Mouse (Mus musculus) midbrain, postnatal 0 days (tissue): Measurements from ENCODE around the gene Cdh13. TPM values are rescaled to one million over a fixed set of nuclear protein-coding genes. Genes with fewer than 3 reads are reported as not detected.

ENCODE experiments used
- ATAC-seq: fragments of 200-750 bp; cut with Nextera tagmentation; 2 replicates; pipeline ENCODE4 v1.8.0; 2017; ENCODE audit warnings: moderate number of reproducible peaks, mild to moderate bottlenecking, moderate TSS enrichment, moderate library complexity; ENCODE audit not compliant: low FRiP score
- DNase-seq: peaks from one replicate; pipeline ENCODE4 v3.0.0-alpha.2; 2015; ENCODE audit warnings: low spot score
- H3K27ac ChIP-seq: fragments of 300-500 bp; sonication (generic); 2 replicates; pipeline ENCODE4 v1.5.1; 2014; ENCODE audit warnings: low read depth, mild to moderate bottlenecking, low read length, mixed read lengths
- H3K27me3 ChIP-seq: fragments of 300-500 bp; sonication (generic); 2 replicates; pipeline ENCODE4 v1.6.1; 2014; ENCODE audit warnings: low read length, control low read depth, mixed read lengths; ENCODE audit not compliant: insufficient read depth
- H3K36me3 ChIP-seq: fragments of 300-500 bp; sonication (generic); 2 replicates; pipeline ENCODE4 v1.6.1; 2014; ENCODE audit warnings: low read length, control low read depth, mixed read lengths; ENCODE audit not compliant: insufficient read depth
- H3K4me1 ChIP-seq: fragments of 300-500 bp; sonication (generic); 2 replicates; pipeline ENCODE4 v1.6.1; 2014; ENCODE audit warnings: mild to moderate bottlenecking, control low read depth, antibody characterized with exemption, low read length, mixed read lengths; ENCODE audit not compliant: insufficient read depth
- H3K4me2 ChIP-seq: fragments of 300-500 bp; sonication (generic); 2 replicates; pipeline ENCODE4 v1.6.1; 2014; ENCODE audit warnings: low read depth, mild to moderate bottlenecking, low read length, mixed read lengths; ENCODE audit not compliant: poor library complexity, severe bottlenecking
- H3K4me3 ChIP-seq: fragments of 300-500 bp; sonication (generic); 2 replicates; pipeline ENCODE4 v1.5.1; 2014; ENCODE audit warnings: low read depth, mild to moderate bottlenecking, low read length, moderate library complexity
- H3K9ac ChIP-seq: fragments of 300-500 bp; sonication (generic); replicated peaks from 2 replicates; pipeline ENCODE4 v1.6.1; 2014; ENCODE audit warnings: mild to moderate bottlenecking, low read length, moderate library complexity, mixed read lengths; ENCODE audit not compliant: poor library complexity, severe bottlenecking
- H3K9me3 ChIP-seq: fragments of 300-500 bp; sonication (generic); 2 replicates; pipeline ENCODE4 v1.6.1; 2016; ENCODE audit warnings: low read length, control low read depth
- CTCF ChIP-seq: IDR thresholded peaks from 2 replicates; pipeline ENCODE4 v1.5.1; 2016; ENCODE audit warnings: antibody characterized with exemption, mild to moderate bottlenecking
- WGBS: fragments of 180-500 bp; shearing (Covaris S2); extraction: QIAGEN DNeasy Blood & Tissue Kit; methylation state at CpG from one replicate; pipeline ENCODE4 v1.1.7; 2014; 5-methylcytosine and 5-hydroxymethylcytosine counted together
- polyA plus RNA-seq: library from polyadenylated mRNA; unstranded; fragments of >200 nt; fragmentation: Nextera tagmentation; extraction: Ambion mirVana; gene quantifications from 2 replicates; pipeline ENCODE4 v1.2.1, GENCODE M21; 2015
- total RNA-seq: library from RNA; depleted of rRNA; stranded (reverse); fragments of >200 nt; gene quantifications from 2 replicates; pipeline ENCODE4 v1.2.3, GENCODE M21; 2014

Gene Cdh13
- total and polyA plus RNA-seq, 2 experiments from 2014 or later: 199 to 203 TPM

- ATAC-seq: no peak
- 87% methylated on average over 4 of the region's 4 CpGs for WGBS
These were observed 358.3 kb downstream of the Cdh13 start for GRCm38 (mm10) chr8:118641799-118642198.

DNA sequence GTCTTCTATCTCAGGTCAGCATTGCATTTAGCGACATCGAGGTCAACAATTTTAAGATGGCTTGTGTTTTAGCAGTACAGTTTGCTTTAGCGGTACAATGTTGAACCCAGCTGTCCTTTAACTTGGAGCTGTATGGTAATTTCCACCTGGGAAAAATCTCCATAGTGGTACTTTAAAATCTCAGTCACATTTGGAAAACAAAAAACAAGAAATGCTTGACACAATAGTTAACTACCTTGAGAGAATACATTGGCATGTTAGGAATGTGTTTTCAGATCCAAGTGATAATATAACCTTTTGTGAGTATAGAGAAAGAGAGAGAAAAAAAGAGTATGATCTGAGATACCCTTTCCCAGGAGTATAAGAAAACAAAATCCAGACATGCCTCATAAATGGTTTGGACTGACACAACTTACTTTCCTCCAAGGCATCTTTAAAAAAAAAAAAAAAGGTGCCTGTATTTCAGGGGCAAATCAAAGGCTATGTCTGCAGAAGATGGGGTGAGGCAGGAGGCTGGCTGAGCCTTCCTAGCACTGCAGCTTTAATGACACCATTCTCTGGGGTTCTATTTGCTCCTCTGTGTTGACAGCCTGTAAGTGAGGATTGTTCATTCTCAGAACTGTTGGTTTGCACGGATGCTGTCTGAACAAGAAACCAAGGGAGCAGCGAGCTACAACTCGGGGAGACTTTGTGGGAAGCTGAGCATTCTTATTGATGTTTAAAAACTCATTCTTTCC is 365.4 kb downstream of the Cdh13 start:
- no peak overlapping the region for H3K27ac ChIP-seq
- 79% methylated on average over 6 of the region's 6 CpGs for WGBS
- no peak overlapping the region for H3K4me2 ChIP-seq
- H3K4me1 ChIP-seq: no peaks in the 10 kb centered on the region
- no peak overlapping the region for H3K9ac ChIP-seq
- H3K9me3 ChIP-seq: no peaks in the 10 kb centered on the region
- ATAC-seq: no peak
- H3K36me3 ChIP-seq: no peaks in the 10 kb centered on the region
- H3K4me3 ChIP-seq: no peak overlapping the region
- DNase-seq: no peak
- no peak for TF ChIP-seq CTCF
- no peaks in the 10 kb centered on the region for H3K27me3 ChIP-seq

More at GRCm38 (mm10) chr8:118641799-118642198, 358.3 kb downstream of the Cdh13 start:
- no peak for DNase-seq
- H3K27me3 ChIP-seq: no peaks in the 10 kb centered on the region
- H3K9me3 ChIP-seq: no peaks in the 10 kb centered on the region
- no peaks in the 10 kb centered on the region for H3K4me1 ChIP-seq
- H3K27ac ChIP-seq: no peak overlapping the region
- H3K4me2 ChIP-seq: no peak overlapping the region
- no peak for TF ChIP-seq CTCF
- no peaks in the 10 kb centered on the region for H3K36me3 ChIP-seq
- H3K9ac ChIP-seq: no peak overlapping the region
- H3K4me3 ChIP-seq: no peak overlapping the region

- no peaks in the 10 kb centered on the region for H3K27me3 ChIP-seq
- TF ChIP-seq CTCF: no peak
- H3K4me2 ChIP-seq: no peak overlapping the region
- H3K4me1 ChIP-seq: no peaks in the 10 kb centered on the region
- H3K9ac ChIP-seq: no peak overlapping the region
- no peaks in the 10 kb centered on the region for H3K36me3 ChIP-seq
- ATAC-seq (no peak), DNase-seq (no peak)
- H3K9me3 ChIP-seq: no peaks in the 10 kb centered on the region
- H3K27ac ChIP-seq: no peak overlapping the region
- H3K4me3 ChIP-seq: no peak overlapping the region
- WGBS: 88% methylated on average over 4 of the region's 4 CpGs
These were observed 366.4 kb downstream of the Cdh13 start for GRCm38 (mm10) chr8:118649981-118650380.

- Histone ChIP-seq H3K9me3 (no peaks in the 10 kb centered on the region), H3K4me2 (no peak overlapping the region), H3K36me3 (no peaks in the 10 kb centered on the region), H3K27ac (no peak overlapping the region), H3K4me1 (no peaks in the 10 kb centered on the region), H3K4me3 (no peak overlapping the region), H3K9ac (no peak overlapping the region), H3K27me3 (no peaks in the 10 kb centered on the region)
- no peak for TF ChIP-seq CTCF
- 80% methylated on average over 8 of the region's 8 CpGs for WGBS
- DNase-seq: no peak
- ATAC-seq: no peak
These were observed 378.7 kb downstream of the Cdh13 start for GRCm38 (mm10) chr8:118662001-118662829.

DNA sequence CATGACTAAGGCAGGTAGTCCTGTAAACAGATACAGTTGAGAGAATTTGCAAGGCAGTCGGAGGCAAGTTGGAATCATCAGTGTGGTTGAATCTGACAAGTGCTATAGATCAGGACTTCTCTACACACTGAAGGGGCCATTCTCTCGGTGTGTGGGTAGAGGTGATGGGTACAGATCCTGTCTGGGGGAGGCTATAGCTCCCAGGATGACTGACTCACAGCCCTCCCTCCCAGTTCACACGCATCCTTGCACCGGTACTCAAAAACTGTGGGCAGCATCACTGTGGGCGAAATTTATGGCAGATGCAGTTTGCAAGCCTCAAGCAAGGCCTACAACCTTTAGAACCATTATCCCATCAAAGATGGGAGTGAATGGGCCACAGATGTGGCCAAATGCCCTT is 381.5 kb downstream of the Cdh13 start:
- Histone ChIP-seq H3K4me2 (no peak overlapping the region), H3K9me3 (no peaks in the 10 kb centered on the region), H3K27me3 (no peaks in the 10 kb centered on the region), H3K9ac (no peak overlapping the region), H3K36me3 (no peaks in the 10 kb centered on the region), H3K4me3 (no peak overlapping the region), H3K4me1 (peaks cover 6% of the 10 kb centered on the region; the same call in 1 of the 2 replicates), H3K27ac (no peak overlapping the region)
- ATAC-seq (no peak), DNase-seq (no peak)
- TF ChIP-seq CTCF: no peak
- 89% methylated on average over 5 of the region's 5 CpGs for WGBS

DNA sequence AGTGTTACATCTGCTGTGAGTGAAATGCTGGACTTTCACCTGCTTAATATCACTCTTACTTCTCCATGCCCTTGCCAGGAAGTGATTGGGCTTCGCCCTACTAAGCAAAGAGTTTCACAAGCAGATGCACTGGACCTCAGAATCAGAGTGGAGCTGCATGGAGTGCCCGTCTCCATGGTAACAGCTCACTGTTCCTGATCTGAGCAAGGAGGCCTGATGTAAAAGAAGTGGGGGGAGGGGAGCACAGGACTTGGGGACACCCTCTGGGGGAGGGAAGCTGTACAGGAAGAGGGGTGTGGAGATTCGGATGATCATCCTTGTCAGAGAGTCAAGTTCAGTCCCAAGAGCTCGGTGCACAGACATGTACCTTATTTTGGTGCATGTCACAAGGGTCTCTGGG is 384.2 kb downstream of the Cdh13 start:
- no peak overlapping the region for H3K9ac ChIP-seq
- H3K4me1 ChIP-seq: peaks cover 6% of the 10 kb centered on the region; the same call in 1 of the 2 replicates
- H3K9me3 ChIP-seq: no peaks in the 10 kb centered on the region
- DNase-seq (peak; percentile 65), ATAC-seq (no peak)
- H3K27me3 ChIP-seq: no peaks in the 10 kb centered on the region
- no peaks in the 10 kb centered on the region for H3K36me3 ChIP-seq
- H3K4me3 ChIP-seq: no peak overlapping the region
- no peak overlapping the region for H3K4me2 ChIP-seq
- TF ChIP-seq CTCF: no peak
- H3K27ac ChIP-seq: no peak overlapping the region
- WGBS: 77% methylated on average over 4 of the region's 4 CpGs
